24 mouse cellular contexts compared by ENCODE assay signal in the genomic region with DNA sequence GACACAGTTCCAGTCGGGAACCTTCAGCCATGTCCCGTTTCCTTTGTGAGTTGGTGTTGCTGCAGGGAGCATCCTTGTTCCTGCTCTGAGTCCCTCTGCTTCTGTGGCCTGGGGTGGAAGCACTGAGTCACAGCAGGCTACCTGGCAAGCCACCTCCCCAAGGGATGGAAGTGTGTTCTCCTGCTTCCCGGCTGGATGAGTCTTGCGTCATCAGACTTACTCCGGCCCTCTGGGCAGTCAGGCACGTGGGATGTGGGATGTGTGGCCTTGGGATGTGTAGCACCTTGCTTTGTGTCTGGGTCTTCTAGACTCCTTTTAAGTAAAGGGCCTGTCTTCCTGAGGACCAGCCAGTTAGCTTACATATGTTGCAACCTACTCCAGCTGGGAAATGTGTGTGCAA. TPM values are rescaled to one million over a fixed set of nuclear protein-coding genes. Genes with fewer than 3 reads are reported as not detected.
A peak's percentile ranks its signal among the peaks of the same experiment; 100 is the strongest.
DNase-seq lines count a peak whose midpoint lies in the region; ATAC-seq and TF ChIP-seq lines count a peak whose summit lies in the region.
"Had no signal": no experiment of that assay in that cellular context is flagged by ENCODE, and none has a peak within 500 bp of the region (broad histone marks: within the 10 kb centered on the region; RNA-seq: fewer than 3 reads in every experiment).

No protein-coding gene starts in this region.

- H3K27me3 ChIP-seq in hindbrain, embryonic 10.5 days (ENCODE audit: insufficient read depth, poor library complexity, severe bottlenecking), result peaks cover 49% of the 10 kb centered on the region
- no peaks in the 10 kb centered on the region for H3K27me3 ChIP-seq in hindbrain, embryonic 14.5 days (ENCODE audit: control insufficient read depth, insufficient read depth, low read length)
- H3K27me3 ChIP-seq in spleen, adult 2 months (ENCODE audit: control insufficient read depth, insufficient read depth, low read length), result no peaks in the 10 kb centered on the region
- H3K27me3 ChIP-seq in small intestine, adult 2 months (ENCODE audit: control insufficient read depth, insufficient read depth, low read length), result no peaks in the 10 kb centered on the region
- H3K27me3 ChIP-seq in midbrain, embryonic 15.5 days (replicated peaks), result no peaks in the 10 kb centered on the region
- H3K27me3 ChIP-seq: neural tube, embryonic 15.5 days had no signal

- no peaks in the 10 kb centered on the region for H3K36me3 ChIP-seq in hindbrain, embryonic 10.5 days
- H3K36me3 ChIP-seq in hindbrain, embryonic 14.5 days (replicated peaks; ENCODE audit: control insufficient read depth, insufficient read depth), result no peaks in the 10 kb centered on the region
- H3K36me3 ChIP-seq in spleen, adult 2 months (ENCODE audit: control insufficient read depth, insufficient read depth, low read length), result no peaks in the 10 kb centered on the region
- no peaks in the 10 kb centered on the region for H3K36me3 ChIP-seq in ES-E14 (ENCODE audit: control insufficient read depth, insufficient read depth, low read length, poor library complexity, severe bottlenecking)
- no peaks in the 10 kb centered on the region for H3K36me3 ChIP-seq in small intestine, adult 2 months (ENCODE audit: control insufficient read depth, insufficient read depth, low read length)
- H3K36me3 ChIP-seq in midbrain, embryonic 15.5 days (replicated peaks), result no peaks in the 10 kb centered on the region
- H3K36me3 ChIP-seq: midbrain, embryonic 12.5 days; neural tube, embryonic 15.5 days had no signal

- 73% methylated on average over 6 of the region's 6 CpGs for WGBS in hindbrain, embryonic 10.5 days
- WGBS in hindbrain, embryonic 14.5 days, result 79% methylated on average over 6 of the region's 6 CpGs
- WGBS in spleen, adult 2 months, result 95% methylated on average over 6 of the region's 6 CpGs
- WGBS in small intestine, adult 2 months, result 83% methylated on average over 6 of the region's 6 CpGs
- 74% methylated on average over 6 of the region's 6 CpGs for WGBS in midbrain, embryonic 15.5 days

- H3K4me1 ChIP-seq in hindbrain, embryonic 10.5 days (replicated peaks), result peaks cover 65% of the 10 kb centered on the region
- H3K4me1 ChIP-seq in hindbrain, embryonic 14.5 days (replicated peaks; ENCODE audit: control insufficient read depth, insufficient read depth, low read length), result peaks cover 23% of the 10 kb centered on the region
- H3K4me1 ChIP-seq in spleen, adult 2 months (ENCODE audit: control insufficient read depth, insufficient read depth, insufficient read length), result peaks cover 46% of the 10 kb centered on the region; the same call in 1 of the 2 replicates
- H3K4me1 ChIP-seq in ES-E14 (ENCODE audit: control insufficient read depth in 2 of 2, insufficient read depth in 2 of 2, low read length in 2 of 2, poor library complexity in 1 of 2), result peaks cover 22 to 49% of the 10 kb centered on the region in 2 experiments
- H3K4me1 ChIP-seq in small intestine, adult 2 months (ENCODE audit: control insufficient read depth, insufficient read depth, insufficient read length, low read length), result peaks cover 38% of the 10 kb centered on the region
- H3K4me1 ChIP-seq in midbrain, embryonic 15.5 days, result peaks cover 20% of the 10 kb centered on the region

- TF ChIP-seq POLR2A in spleen, adult 2 months (IDR thresholded peaks at IDR 0.05; ENCODE audit: low read depth, low read length), result no peak
- no peak for TF ChIP-seq POLR2A in small intestine, adult 2 months (IDR thresholded peaks at IDR 0.05; ENCODE audit: low read depth, low read length)

- no peak overlapping the region for H3K4me3 ChIP-seq in hindbrain, embryonic 10.5 days
- H3K4me3 ChIP-seq in hindbrain, embryonic 14.5 days (replicated peaks; ENCODE audit: low read length), result no peak overlapping the region
- no peak overlapping the region for H3K4me3 ChIP-seq in spleen, adult 2 months (ENCODE audit: extremely low read depth, insufficient read depth, insufficient read length)
- peak overlapping the region; percentile 17 to 19; a peak in 2 of 4 replicates for H3K4me3 ChIP-seq in ES-E14 (ENCODE audit: insufficient read depth in 1 of 2, low read depth in 1 of 2, low read length in 2 of 2, poor library complexity in 1 of 2, severe bottlenecking in 1 of 2)
- no peak overlapping the region for H3K4me3 ChIP-seq in small intestine, adult 2 months (ENCODE audit: low read depth, low read length)
- no peak overlapping the region for H3K4me3 ChIP-seq in midbrain, embryonic 15.5 days
- H3K4me3 ChIP-seq: erythroblast, embryonic 14.5 days; gastrocnemius, adult 2 months; midbrain, embryonic 12.5 days; neural tube, embryonic 15.5 days had no signal

- in situ Hi-C loops in ES-E14 (cut with MboI; ENCODE audit: low sequenced_read_pairs in 2 of 2, unreplicated experiment in 2 of 2), result no loop called here

- no peak overlapping the region for H3K9ac ChIP-seq in hindbrain, embryonic 14.5 days
- peak overlapping the region; percentile 34 for H3K9ac ChIP-seq in ES-E14 (ENCODE audit: insufficient read depth, low read depth, low read length, poor library complexity, severe bottlenecking)
- no peak overlapping the region for H3K9ac ChIP-seq in midbrain, embryonic 15.5 days
- H3K9ac ChIP-seq: midbrain, embryonic 12.5 days; neural tube, embryonic 15.5 days had no signal

- DNase-seq in hindbrain, embryonic 10.5 days (ENCODE audit: low spot score), result no peak
- no peak for DNase-seq in hindbrain, embryonic 14.5 days (ENCODE audit: low spot score)
- DNase-seq in spleen, adult 2 months (ENCODE audit: low read depth in 1 of 2, low spot score in 2 of 2), result no peak
- no peak for DNase-seq in spleen, adult 18-20 months
- DNase-seq in ES-E14 (ENCODE audit: low read depth, low spot score), result no peak
- DNase-seq: gastrocnemius, adult 2 months; heart, postnatal 4 days; kidney, adult 18-20 months; kidney, postnatal 25 days; lung, adult 2 months; thymus, adult 18-20 months had no signal

- ATAC-seq in hindbrain, embryonic 14.5 days (ENCODE audit: low FRiP score), result no peak
- ATAC-seq in midbrain, embryonic 15.5 days (replicated peaks), result no peak
- ATAC-seq in inflammation-experienced regulatory T-cells, adult 6 months, result no peak

- H3K4me2 ChIP-seq in hindbrain, embryonic 14.5 days (replicated peaks), result no peak overlapping the region
- H3K4me2 ChIP-seq in midbrain, embryonic 15.5 days, result no peak overlapping the region
- H3K4me2 ChIP-seq: midbrain, embryonic 12.5 days; neural tube, embryonic 15.5 days had no signal

- H3K9me3 ChIP-seq in hindbrain, embryonic 10.5 days, result no peaks in the 10 kb centered on the region
- no peaks in the 10 kb centered on the region for H3K9me3 ChIP-seq in hindbrain, embryonic 14.5 days (ENCODE audit: control insufficient read depth, low read length)
- no peaks in the 10 kb centered on the region for H3K9me3 ChIP-seq in ES-E14 (ENCODE audit: control insufficient read depth, insufficient read depth, low read depth, low read length)
- H3K9me3 ChIP-seq in midbrain, embryonic 15.5 days, result no peaks in the 10 kb centered on the region
- H3K9me3 ChIP-seq: midbrain, embryonic 12.5 days; neural tube, embryonic 15.5 days had no signal

- H3K27ac ChIP-seq in hindbrain, embryonic 10.5 days, result 0 out of 2 replicates have a peak overlapping the region, but pooled peaks have one; percentile 4
- H3K27ac ChIP-seq in hindbrain, embryonic 14.5 days, result no peak overlapping the region
- H3K27ac ChIP-seq in spleen, adult 2 months (ENCODE audit: insufficient read depth, low read length), result peak overlapping the region; percentile 26
- H3K27ac ChIP-seq in ES-E14 (ENCODE audit: insufficient read depth, low read depth, low read length, poor library complexity, severe bottlenecking), result no peak overlapping the region
- peak overlapping the region; percentile 18; the same call in 1 of the 2 replicates for H3K27ac ChIP-seq in small intestine, adult 2 months (ENCODE audit: insufficient read depth, low read depth, low read length)
- H3K27ac ChIP-seq in midbrain, embryonic 15.5 days, result no peak overlapping the region
- H3K27ac ChIP-seq: gastrocnemius, adult 2 months; midbrain, embryonic 12.5 days had no signal

- TF ChIP-seq CTCF in spleen, adult 2 months (IDR thresholded peaks at IDR 0.05; ENCODE audit: extremely low read depth, insufficient read depth, insufficient read length, insufficient replicate concordance), result no peak
- no peak for TF ChIP-seq CTCF in small intestine, adult 2 months (IDR thresholded peaks at IDR 0.05; ENCODE audit: extremely low read depth, insufficient read length, insufficient replicate concordance, low read depth, low read length)

RNA-seq across cellular contexts. Expression of gene Tha1, which starts 6.4 kb away (rescaled TPM):
- 3.5 and 3.8 TPM in 2 replicates for polyA plus RNA-seq in hindbrain, embryonic 10.5 days (2016; fragmentation: Nextera tagmentation; extraction: Ambion mirVana)
- polyA plus RNA-seq in hindbrain, embryonic 14.5 days (2014; fragmentation: Nextera tagmentation; extraction: Ambion mirVana), result 2.5 and 2.6 TPM in 2 replicates
- polyA plus RNA-seq in spleen, adult 2 months (2012; rRNA removed), result 15.4 and 16.2 TPM in 2 replicates
- total RNA-seq in ES-E14 (2012; rRNA removed), result 1.2 and 3.1 TPM in 2 replicates
- 25.8 and 27.7 TPM in 2 replicates for polyA plus RNA-seq in small intestine, adult 2 months (2012; rRNA removed)
- 5.3 and 5.6 TPM in 2 replicates for polyA plus RNA-seq in midbrain, embryonic 15.5 days (2015; fragmentation: Nextera tagmentation; extraction: Ambion mirVana)
- polyA plus RNA-seq in inflammation-experienced regulatory T-cells, adult 6 months (2017; shearing (Covaris generic)), result 10 to 100 TPM in 1 of 3 experiments, 1 to 10 TPM in 2; 8.5 to 12.7 (median 9.3) TPM

RNA-seq across cellular contexts. Expression of gene Tmem235, which starts 19.1 kb away (rescaled TPM):
- not detected in 2 replicates for polyA plus RNA-seq in hindbrain, embryonic 10.5 days (2016; fragmentation: Nextera tagmentation; extraction: Ambion mirVana)
- not detected in 2 replicates for polyA plus RNA-seq in hindbrain, embryonic 14.5 days (2014; fragmentation: Nextera tagmentation; extraction: Ambion mirVana)
- not detected in 2 replicates for polyA plus RNA-seq in spleen, adult 2 months (2012; rRNA removed)
- 0.36 and 0.58 TPM in 2 replicates for total RNA-seq in ES-E14 (2012; rRNA removed)
- polyA plus RNA-seq in small intestine, adult 2 months (2012; rRNA removed), result 0.11 TPM in 1 of 2 replicates, not detected in the other
- not detected in 2 replicates for polyA plus RNA-seq in midbrain, embryonic 15.5 days (2015; fragmentation: Nextera tagmentation; extraction: Ambion mirVana)
- polyA plus RNA-seq in inflammation-experienced regulatory T-cells, adult 6 months (2017; shearing (Covaris generic)), result not detected
- total RNA-seq: adrenal gland, postnatal 4 days; gastrocnemius, adult 2 months; granulocyte monocyte progenitor cell, adult 5-6 weeks; left cerebral cortex, postnatal 14 days had no signal
- polyA plus RNA-seq: embryonic facial prominence, embryonic 11.5 days; erythroblast, embryonic 14.5 days; forebrain, embryonic 16.5 days; heart, embryonic 14.5 days; limb, embryonic 14.5 days; lung, adult 2 months; midbrain, embryonic 12.5 days; neural tube, embryonic 15.5 days had no signal

RNA-seq across cellular contexts. Expression of gene Birc5, which starts 30.6 kb away (rescaled TPM):
- polyA plus RNA-seq in hindbrain, embryonic 10.5 days (2016; fragmentation: Nextera tagmentation; extraction: Ambion mirVana), result 338 and 392 TPM in 2 replicates
- polyA plus RNA-seq in hindbrain, embryonic 14.5 days (2014; fragmentation: Nextera tagmentation; extraction: Ambion mirVana), result 35.5 and 36.3 TPM in 2 replicates
- polyA plus RNA-seq in spleen, adult 2 months (2012; rRNA removed), result 11.6 and 14.1 TPM in 2 replicates
- 125 and 166 TPM in 2 replicates for total RNA-seq in ES-E14 (2012; rRNA removed)
- polyA plus RNA-seq in small intestine, adult 2 months (2012; rRNA removed), result 4.3 and 9.5 TPM in 2 replicates
- polyA plus RNA-seq in midbrain, embryonic 15.5 days (2015; fragmentation: Nextera tagmentation; extraction: Ambion mirVana), result 29.4 and 32.8 TPM in 2 replicates
- 100 to 1,000 TPM in 1 of 3 experiments, 10 to 100 TPM in 2; 16.8 to 256 (median 23.6) TPM for polyA plus RNA-seq in inflammation-experienced regulatory T-cells, adult 6 months (2017; shearing (Covaris generic))
- total RNA-seq: gastrocnemius, adult 2 months had no signal

RNA-seq across cellular contexts. Expression of gene Tk1, which starts 53.8 kb away (rescaled TPM):
- polyA plus RNA-seq in hindbrain, embryonic 10.5 days (2016; fragmentation: Nextera tagmentation; extraction: Ambion mirVana), result 106 and 132 TPM in 2 replicates
- polyA plus RNA-seq in hindbrain, embryonic 14.5 days (2014; fragmentation: Nextera tagmentation; extraction: Ambion mirVana), result 14.4 and 16.3 TPM in 2 replicates
- polyA plus RNA-seq in spleen, adult 2 months (2012; rRNA removed), result 61.6 and 68.4 TPM in 2 replicates
- 77.5 and 89.3 TPM in 2 replicates for total RNA-seq in ES-E14 (2012; rRNA removed)
- 22.8 and 52.2 TPM in 2 replicates for polyA plus RNA-seq in small intestine, adult 2 months (2012; rRNA removed)
- polyA plus RNA-seq in midbrain, embryonic 15.5 days (2015; fragmentation: Nextera tagmentation; extraction: Ambion mirVana), result 15.3 and 19.7 TPM in 2 replicates
- 100 to 1,000 TPM in 1 of 3 experiments, 10 to 100 TPM in 2; 27.3 to 126 (median 52.4) TPM for polyA plus RNA-seq in inflammation-experienced regulatory T-cells, adult 6 months (2017; shearing (Covaris generic))

RNA-seq across cellular contexts. Expression of gene Afmid, which starts 54.0 kb away (rescaled TPM):
- polyA plus RNA-seq in hindbrain, embryonic 10.5 days (2016; fragmentation: Nextera tagmentation; extraction: Ambion mirVana), result 3.8 and 4.0 TPM in 2 replicates
- polyA plus RNA-seq in hindbrain, embryonic 14.5 days (2014; fragmentation: Nextera tagmentation; extraction: Ambion mirVana), result 5.2 and 7.1 TPM in 2 replicates
- polyA plus RNA-seq in spleen, adult 2 months (2012; rRNA removed), result 18.5 and 19.2 TPM in 2 replicates
- 1.8 and 2.4 TPM in 2 replicates for total RNA-seq in ES-E14 (2012; rRNA removed)
- polyA plus RNA-seq in small intestine, adult 2 months (2012; rRNA removed), result 4.3 and 11.1 TPM in 2 replicates
- polyA plus RNA-seq in midbrain, embryonic 15.5 days (2015; fragmentation: Nextera tagmentation; extraction: Ambion mirVana), result 4.9 and 5.4 TPM in 2 replicates
- 10 to 100 TPM; 32.7 to 39.5 (median 35.4) TPM for polyA plus RNA-seq in inflammation-experienced regulatory T-cells, adult 6 months (2017; shearing (Covaris generic))

Comparison
In these comparisons a context has a peak if more than half of its experiments do, and no peak if none do; other contexts are left out.
1. H3K27ac ChIP-seq: peak in hindbrain, embryonic 10.5 days (single experiment), spleen, adult 2 months (single experiment) and small intestine, adult 2 months (single experiment); none in hindbrain, embryonic 14.5 days (single experiment), ES-E14 (single experiment) and midbrain, embryonic 15.5 days (single experiment).
2. H3K4me3 ChIP-seq: peak in ES-E14 (2 of 2); none in hindbrain, embryonic 10.5 days (single experiment), hindbrain, embryonic 14.5 days (single experiment), spleen, adult 2 months (single experiment), small intestine, adult 2 months (single experiment) and midbrain, embryonic 15.5 days (single experiment).